Mouse (Mus musculus): ENCODE results near the gene Lce1b. TPM values are rescaled to one million over a fixed set of nuclear protein-coding genes. Genes with fewer than 3 reads are reported as not detected.

Lce1b gene
- polyA plus RNA-seq, 1 experiment: not detected

GRCm38 (mm10) chr3:92639854-92640253 is 16.9 kb downstream of the Lce1b start:
- DNase-seq: no peak
- H3K4me1 ChIP-seq (ENCODE audit: control insufficient read depth, insufficient read depth, low read length): no peaks in the 10 kb centered on the region
- H3K4me3 ChIP-seq (replicated peaks; ENCODE audit: insufficient read depth, low read depth, low read length): no peak overlapping the region
- 92% methylated on average over 15 of the region's 15 CpGs for WGBS
- no peak overlapping the region for H3K27ac ChIP-seq (ENCODE audit: insufficient read depth, low read length)
- no peak for TF ChIP-seq POLR2A (IDR thresholded peaks at IDR 0.05; ENCODE audit: borderline replicate concordance, insufficient read depth, low read length)
- TF ChIP-seq CTCF (IDR thresholded peaks at IDR 0.05; ENCODE audit: borderline replicate concordance, insufficient read depth, low read depth, low read length): no peak
- no peaks in the 10 kb centered on the region for H3K27me3 ChIP-seq (ENCODE audit: control insufficient read depth, insufficient read depth, low read length)

- H3K27ac ChIP-seq (ENCODE audit: insufficient read depth, low read length): no peak overlapping the region
- no peak overlapping the region for H3K4me3 ChIP-seq (replicated peaks; ENCODE audit: insufficient read depth, low read depth, low read length)
- H3K27me3 ChIP-seq (ENCODE audit: control insufficient read depth, insufficient read depth, low read length): no peaks in the 10 kb centered on the region
- no peak for TF ChIP-seq POLR2A (IDR thresholded peaks at IDR 0.05; ENCODE audit: borderline replicate concordance, insufficient read depth, low read length)
- TF ChIP-seq CTCF (IDR thresholded peaks at IDR 0.05; ENCODE audit: borderline replicate concordance, insufficient read depth, low read depth, low read length): no peak
- H3K4me1 ChIP-seq (ENCODE audit: control insufficient read depth, insufficient read depth, low read length): no peaks in the 10 kb centered on the region
- no peak for DNase-seq
- WGBS: 77% methylated on average over 3 of the region's 3 CpGs
Observed at GRCm38 (mm10) chr3:92638653-92638991, 18.1 kb downstream of the Lce1b start.

- Histone ChIP-seq H3K4me3 (replicated peaks; ENCODE audit: insufficient read depth, low read depth, low read length) (no peak overlapping the region), H3K27me3 (ENCODE audit: control insufficient read depth, insufficient read depth, low read length) (no peaks in the 10 kb centered on the region), H3K27ac (ENCODE audit: insufficient read depth, low read length) (no peak overlapping the region), H3K4me1 (ENCODE audit: control insufficient read depth, insufficient read depth, low read length) (no peaks in the 10 kb centered on the region)
- no peak for TF ChIP-seq POLR2A (IDR thresholded peaks at IDR 0.05; ENCODE audit: borderline replicate concordance, insufficient read depth, low read length)
- no peak for TF ChIP-seq CTCF (IDR thresholded peaks at IDR 0.05; ENCODE audit: borderline replicate concordance, insufficient read depth, low read depth, low read length)
- peak in 1 of 2 experiments; percentile 1 for DNase-seq
- 54% methylated on average over 1 of the region's 1 CpGs for WGBS
Observed at GRCm38 (mm10) chr3:92637745-92638652, 18.7 kb downstream of the Lce1b start.

GRCm38 (mm10) chr3:92621560-92621959 is 35.2 kb downstream of the Lce1b start, which contains the start of gene Lce6a:
Gene Lce6a, minus strand, starts transcription at chr3:92621660.
- H3K4me1 ChIP-seq (ENCODE audit: control insufficient read depth, insufficient read depth, low read length): no peaks in the 10 kb centered on the region
- H3K27me3 ChIP-seq (ENCODE audit: control insufficient read depth, insufficient read depth, low read length): no peaks in the 10 kb centered on the region
- 83% methylated on average over 2 of the region's 2 CpGs for WGBS
- TF ChIP-seq POLR2A (IDR thresholded peaks at IDR 0.05; ENCODE audit: borderline replicate concordance, insufficient read depth, low read length) (no peak), CTCF (IDR thresholded peaks at IDR 0.05; ENCODE audit: borderline replicate concordance, insufficient read depth, low read depth, low read length) (no peak)
- no peak within 1 kb of the TSS for H3K4me3 ChIP-seq (replicated peaks; ENCODE audit: insufficient read depth, low read depth, low read length)
- H3K27ac ChIP-seq (ENCODE audit: insufficient read depth, low read length): no peak within 1 kb of the TSS
- DNase-seq: no peak

- TF ChIP-seq POLR2A (IDR thresholded peaks at IDR 0.05; ENCODE audit: borderline replicate concordance, insufficient read depth, low read length): no peak
- no peak for TF ChIP-seq CTCF (IDR thresholded peaks at IDR 0.05; ENCODE audit: borderline replicate concordance, insufficient read depth, low read depth, low read length)
- Histone ChIP-seq H3K4me3 (replicated peaks; ENCODE audit: insufficient read depth, low read depth, low read length) (no peak overlapping the region), H3K27me3 (ENCODE audit: control insufficient read depth, insufficient read depth, low read length) (no peaks in the 10 kb centered on the region), H3K4me1 (ENCODE audit: control insufficient read depth, insufficient read depth, low read length) (no peaks in the 10 kb centered on the region), H3K27ac (ENCODE audit: insufficient read depth, low read length) (no peak overlapping the region)
- 83% methylated on average over 1 of the region's 1 CpGs for WGBS
- no peak for DNase-seq
Observed at GRCm38 (mm10) chr3:92609804-92610203, 46.9 kb downstream of the Lce1b start.

GRCm38 (mm10) chr3:92607392-92607791 is 49.3 kb downstream of the Lce1b start, which contains the start of gene 2210017I01Rik:
Gene 2210017I01Rik, minus strand, starts transcription at chr3:92607492.
- TF ChIP-seq POLR2A (IDR thresholded peaks at IDR 0.05; ENCODE audit: borderline replicate concordance, insufficient read depth, low read length) (no peak), CTCF (IDR thresholded peaks at IDR 0.05; ENCODE audit: borderline replicate concordance, insufficient read depth, low read depth, low read length) (no peak)
- no peak within 1 kb of the TSS for H3K4me3 ChIP-seq (replicated peaks; ENCODE audit: insufficient read depth, low read depth, low read length)
- no peak for DNase-seq

More at GRCm38 (mm10) chr3:92607392-92607791, 49.3 kb downstream of the Lce1b start, which contains the start of gene 2210017I01Rik:
- H3K27me3 ChIP-seq (ENCODE audit: control insufficient read depth, insufficient read depth, low read length): no peaks in the 10 kb centered on the region
- H3K4me1 ChIP-seq (ENCODE audit: control insufficient read depth, insufficient read depth, low read length): no peaks in the 10 kb centered on the region
- no peak within 1 kb of the TSS for H3K27ac ChIP-seq (ENCODE audit: insufficient read depth, low read length)

Other genes with a start within 250 kb of the Lce1b start
- not detected in 2 replicates for gene Sprr2i, start 248.9 kb downstream of the Lce1b start, polyA plus RNA-seq (2012; rRNA removed)
- gene Sprr2j-ps, start 238.8 kb downstream of the Lce1b start, polyA plus RNA-seq (2012; rRNA removed): not detected in 2 replicates
- 9.8 and 9.9 TPM in 2 replicates for gene Gm9774, start 227.5 kb downstream of the Lce1b start, polyA plus RNA-seq (2012; rRNA removed)
- not detected in 2 replicates for gene Sprr2k, start 224.3 kb downstream of the Lce1b start, polyA plus RNA-seq (2012; rRNA removed)
- gene Sprr1b, start 218.1 kb downstream of the Lce1b start, polyA plus RNA-seq (2012; rRNA removed): not detected in 2 replicates
- gene Sprr3, start 198.2 kb downstream of the Lce1b start, polyA plus RNA-seq (2012; rRNA removed): not detected in 2 replicates
- 0.70 and 0.95 TPM in 2 replicates for gene Sprr1a, start 171.0 kb downstream of the Lce1b start, polyA plus RNA-seq (2012; rRNA removed)
- gene Sprr4, start 156.4 kb downstream of the Lce1b start, polyA plus RNA-seq (2012; rRNA removed): not detected in 2 replicates
- not detected in 2 replicates for gene 2310046K23Rik, start 122.4 kb downstream of the Lce1b start, polyA plus RNA-seq (2012; rRNA removed)
- gene Ivl, start 83.2 kb downstream of the Lce1b start, polyA plus RNA-seq (2012; rRNA removed): not detected in 2 replicates
- not detected in 2 replicates for gene Smcp, start 67.9 kb downstream of the Lce1b start, polyA plus RNA-seq (2012; rRNA removed)
- not detected in 2 replicates for gene 2210017I01Rik, start 49.4 kb downstream of the Lce1b start, polyA plus RNA-seq (2012; rRNA removed)
- gene Lce6a, start 35.3 kb downstream of the Lce1b start, polyA plus RNA-seq (2012; rRNA removed): not detected in 2 replicates
- gene Lce1a1, start 8.6 kb downstream of the Lce1b start, polyA plus RNA-seq (2012; rRNA removed): not detected in 2 replicates
- gene Lce1a2, start 13.4 kb upstream of the Lce1b start, polyA plus RNA-seq (2012; rRNA removed): not detected in 2 replicates
- not detected in 2 replicates for gene Lce1c, start 22.3 kb upstream of the Lce1b start, polyA plus RNA-seq (2012; rRNA removed)
- gene Lce1d, start 30.3 kb upstream of the Lce1b start, polyA plus RNA-seq (2012; rRNA removed): not detected in 2 replicates
- gene Lce1e, start 52.1 kb upstream of the Lce1b start, polyA plus RNA-seq (2012; rRNA removed): not detected in 2 replicates
- not detected in 2 replicates for gene Lce1f, start 63.4 kb upstream of the Lce1b start, polyA plus RNA-seq (2012; rRNA removed)
- not detected in 2 replicates for gene Gm38119, start 82.2 kb upstream of the Lce1b start, polyA plus RNA-seq (2012; rRNA removed)
- not detected in 2 replicates for gene Lce1g, start 95.4 kb upstream of the Lce1b start, polyA plus RNA-seq (2012; rRNA removed)
- not detected in 2 replicates for gene Lce1h, start 108.1 kb upstream of the Lce1b start, polyA plus RNA-seq (2012; rRNA removed)
- gene Lce1i, start 122.0 kb upstream of the Lce1b start, polyA plus RNA-seq (2012; rRNA removed): not detected in 2 replicates
- not detected in 2 replicates for gene Lce1j, start 133.6 kb upstream of the Lce1b start, polyA plus RNA-seq (2012; rRNA removed)
- not detected in 2 replicates for gene Lce1k, start 151.0 kb upstream of the Lce1b start, polyA plus RNA-seq (2012; rRNA removed)
- gene Kprp, start 170.3 kb upstream of the Lce1b start, polyA plus RNA-seq (2012; rRNA removed): not detected in 2 replicates
- gene Lce1l, start 194.4 kb upstream of the Lce1b start, polyA plus RNA-seq (2012; rRNA removed): not detected in 2 replicates
- gene 2310050C09Rik, start 213.3 kb upstream of the Lce1b start, polyA plus RNA-seq (2012; rRNA removed): not detected in 2 replicates

Measured in cerebellum, adult 2 months (tissue).